15 mouse cellular contexts compared by ENCODE assay signal in genomic region chr11:61434646-61435321, GRCm38 (mm10). TPM values are rescaled to one million over a fixed set of nuclear protein-coding genes. Genes with fewer than 3 reads are reported as not detected.
DNase-seq lines count a peak whose midpoint lies in the region; ATAC-seq and TF ChIP-seq lines count a peak whose summit lies in the region.
"Had no signal": no experiment of that assay in that cellular context is flagged by ENCODE, and none has a peak within 500 bp of the region (broad histone marks: within the 10 kb centered on the region; RNA-seq: fewer than 3 reads in every experiment).

No protein-coding gene starts in this region.

- peak overlapping the region; percentile 32; the same call in 1 of the 2 replicates for H3K27ac ChIP-seq in hindbrain, postnatal 0 days
- H3K27ac ChIP-seq in neural tube, embryonic 13.5 days (replicated peaks) = peak overlapping the region; percentile 75
- H3K27ac ChIP-seq in kidney, embryonic 14.5 days (ENCODE audit: low read depth, low read length) = no peak overlapping the region
- H3K27ac ChIP-seq: embryonic facial prominence, embryonic 15.5 days; heart, embryonic 13.5 days had no signal

- H3K9ac ChIP-seq in hindbrain, postnatal 0 days (replicated peaks; ENCODE audit: low read length) = no peak overlapping the region
- H3K9ac ChIP-seq in neural tube, embryonic 13.5 days = 0 out of 2 replicates have a peak overlapping the region, but pooled peaks have one; percentile 27
- no peak overlapping the region for H3K9ac ChIP-seq in kidney, embryonic 14.5 days (ENCODE audit: low read depth, low read length)
- H3K9ac ChIP-seq: embryonic facial prominence, embryonic 15.5 days; heart, embryonic 13.5 days; lung, embryonic 14.5 days had no signal

- peak; percentile 38; the same call in 1 of the 2 replicates for ATAC-seq in hindbrain, postnatal 0 days
- peak; percentile 94 for ATAC-seq in neural tube, embryonic 13.5 days (ENCODE audit: low read depth)
- no peak for ATAC-seq in kidney, embryonic 14.5 days (ENCODE audit: low FRiP score, low TSS enrichment)

- H3K36me3 ChIP-seq in hindbrain, postnatal 0 days (ENCODE audit: insufficient read depth, low read length) = no peaks in the 10 kb centered on the region
- H3K36me3 ChIP-seq in neural tube, embryonic 13.5 days = no peaks in the 10 kb centered on the region
- H3K36me3 ChIP-seq in kidney, embryonic 14.5 days (ENCODE audit: control insufficient read depth, insufficient read depth, low read length) = no peaks in the 10 kb centered on the region
- H3K36me3 ChIP-seq: embryonic facial prominence, embryonic 15.5 days; heart, embryonic 13.5 days had no signal

- no peak for TF ChIP-seq CTCF in hindbrain, postnatal 0 days (IDR thresholded peaks at IDR 0.05; ENCODE audit: low read depth)

- H3K4me2 ChIP-seq in hindbrain, postnatal 0 days (ENCODE audit: low read depth, low read length) = no peak overlapping the region
- H3K4me2 ChIP-seq in neural tube, embryonic 13.5 days = peak overlapping the region; percentile 11; the same call in 1 of the 2 replicates
- H3K4me2 ChIP-seq in kidney, embryonic 14.5 days (replicated peaks; ENCODE audit: low read depth, low read length) = no peak overlapping the region
- H3K4me2 ChIP-seq: embryonic facial prominence, embryonic 15.5 days; heart, embryonic 13.5 days; lung, embryonic 14.5 days had no signal

- H3K9me3 ChIP-seq in hindbrain, postnatal 0 days (ENCODE audit: low read length) = no peaks in the 10 kb centered on the region
- H3K9me3 ChIP-seq in neural tube, embryonic 13.5 days = no peaks in the 10 kb centered on the region
- H3K9me3 ChIP-seq in kidney, embryonic 14.5 days (ENCODE audit: control insufficient read depth, low read length) = no peaks in the 10 kb centered on the region
- H3K9me3 ChIP-seq: embryonic facial prominence, embryonic 15.5 days; heart, embryonic 13.5 days; megakaryocyte, embryonic 14.5 days had no signal

- no peak overlapping the region for H3K4me3 ChIP-seq in hindbrain, postnatal 0 days (ENCODE audit: low read length)
- no peak overlapping the region for H3K4me3 ChIP-seq in neural tube, embryonic 13.5 days
- H3K4me3 ChIP-seq in kidney, embryonic 14.5 days (ENCODE audit: low read length) = no peak overlapping the region
- H3K4me3 ChIP-seq: embryonic facial prominence, embryonic 15.5 days; heart, embryonic 13.5 days; megakaryocyte, embryonic 14.5 days had no signal

- WGBS in hindbrain, postnatal 0 days = 39% methylated on average over 12 of the region's 12 CpGs
- 35% methylated on average over 12 of the region's 12 CpGs for WGBS in neural tube, embryonic 13.5 days
- WGBS in kidney, embryonic 14.5 days = 56% methylated on average over 12 of the region's 12 CpGs

- no peaks in the 10 kb centered on the region for H3K4me1 ChIP-seq in hindbrain, postnatal 0 days (ENCODE audit: insufficient read depth, low read length)
- peaks cover 31% of the 10 kb centered on the region for H3K4me1 ChIP-seq in neural tube, embryonic 13.5 days (replicated peaks)
- no peaks in the 10 kb centered on the region for H3K4me1 ChIP-seq in kidney, embryonic 14.5 days (ENCODE audit: control insufficient read depth, insufficient read depth, low read length)
- H3K4me1 ChIP-seq: heart, embryonic 13.5 days had no signal

- H3K27me3 ChIP-seq in hindbrain, postnatal 0 days (ENCODE audit: insufficient read depth, low read length) = no peaks in the 10 kb centered on the region
- H3K27me3 ChIP-seq in neural tube, embryonic 13.5 days = no peaks in the 10 kb centered on the region
- no peaks in the 10 kb centered on the region for H3K27me3 ChIP-seq in kidney, embryonic 14.5 days (ENCODE audit: control insufficient read depth, insufficient read depth, low read length)
- H3K27me3 ChIP-seq: embryonic facial prominence, embryonic 15.5 days; heart, embryonic 13.5 days had no signal

- DNase-seq in embryo, embryonic 11 days = peak; percentile 36
- DNase-seq in embryo, embryonic 10 days (ENCODE audit: low spot score) = no peak
- peak; percentile 40 for DNase-seq in ZHBTc4 (ENCODE audit: low read depth, low spot score)
- DNase-seq in hindbrain, postnatal 0 days (ENCODE audit: low spot score) = peak; percentile 51
- DNase-seq in kidney, adult 9 months = no peak
- DNase-seq in adrenal gland, postnatal 14 days = no peak
- DNase-seq: cerebellum, adult 9-10 months; kidney, postnatal 10 days; layer of hippocampus, postnatal 36 days; lung, embryonic 14.5 days had no signal

RNA-seq across cellular contexts. Expression of gene Rnf112, which starts 19.1 kb away (rescaled TPM):
- 74.3 and 74.9 TPM in 2 replicates for total RNA-seq in hindbrain, postnatal 0 days (2014; rRNA removed)
- polyA plus RNA-seq in hindbrain, postnatal 0 days (2015; fragmentation: Nextera tagmentation; extraction: Ambion mirVana) = 22.0 and 23.8 TPM in 2 replicates
- 13.1 and 14.2 TPM in 2 replicates for polyA plus RNA-seq in neural tube, embryonic 13.5 days (2015; fragmentation: Nextera tagmentation; extraction: Ambion mirVana)
- total RNA-seq in adrenal gland, postnatal 14 days (2021) = 1.2 and 2.1 TPM in 2 replicates
- polyA plus RNA-seq in kidney, embryonic 14.5 days (2014; fragmentation: Nextera tagmentation; extraction: Ambion mirVana) = 0.08 and 0.26 TPM in 2 replicates

RNA-seq across cellular contexts. Expression of gene Mfap4, which starts 50.4 kb away (rescaled TPM):
- total RNA-seq in hindbrain, postnatal 0 days (2014; rRNA removed) = 42.1 and 68.1 TPM in 2 replicates
- 38.7 and 43.3 TPM in 2 replicates for polyA plus RNA-seq in hindbrain, postnatal 0 days (2015; fragmentation: Nextera tagmentation; extraction: Ambion mirVana)
- polyA plus RNA-seq in neural tube, embryonic 13.5 days (2015; fragmentation: Nextera tagmentation; extraction: Ambion mirVana) = 91.0 and 108 TPM in 2 replicates
- total RNA-seq in adrenal gland, postnatal 14 days (2021) = 23.5 and 34.4 TPM in 2 replicates
- 115 and 163 TPM in 2 replicates for polyA plus RNA-seq in kidney, embryonic 14.5 days (2014; fragmentation: Nextera tagmentation; extraction: Ambion mirVana)

RNA-seq across cellular contexts. Expression of gene Slc47a1, which starts 56.6 kb away (rescaled TPM):
- total RNA-seq in hindbrain, postnatal 0 days (2014; rRNA removed) = 7.7 and 9.5 TPM in 2 replicates
- polyA plus RNA-seq in hindbrain, postnatal 0 days (2015; fragmentation: Nextera tagmentation; extraction: Ambion mirVana) = 2.3 and 3.2 TPM in 2 replicates
- 0.22 TPM in 1 of 2 replicates, not detected in the other for polyA plus RNA-seq in neural tube, embryonic 13.5 days (2015; fragmentation: Nextera tagmentation; extraction: Ambion mirVana)
- 1.7 and 6.8 TPM in 2 replicates for total RNA-seq in adrenal gland, postnatal 14 days (2021)
- polyA plus RNA-seq in kidney, embryonic 14.5 days (2014; fragmentation: Nextera tagmentation; extraction: Ambion mirVana) = 4.3 and 9.1 TPM in 2 replicates

RNA-seq across cellular contexts. Expression of gene Mapk7, which starts 59.4 kb away (rescaled TPM):
- 50.5 and 58.8 TPM in 2 replicates for total RNA-seq in hindbrain, postnatal 0 days (2014; rRNA removed)
- polyA plus RNA-seq in hindbrain, postnatal 0 days (2015; fragmentation: Nextera tagmentation; extraction: Ambion mirVana) = 43.1 TPM in 2 replicates
- polyA plus RNA-seq in neural tube, embryonic 13.5 days (2015; fragmentation: Nextera tagmentation; extraction: Ambion mirVana) = 73.6 and 85.1 TPM in 2 replicates
- total RNA-seq in adrenal gland, postnatal 14 days (2021) = 16.7 and 20.0 TPM in 2 replicates
- polyA plus RNA-seq in kidney, embryonic 14.5 days (2014; fragmentation: Nextera tagmentation; extraction: Ambion mirVana) = 34.2 and 53.4 TPM in 2 replicates

Comparison
In these comparisons a context has a peak if more than half of its experiments do, and no peak if none do; other contexts are left out.
1. DNase-seq: peak in embryo, embryonic 11 days (single experiment), ZHBTc4 (single experiment) and hindbrain, postnatal 0 days (single experiment); none in embryo, embryonic 10 days (single experiment), kidney, adult 9 months (single experiment) and adrenal gland, postnatal 14 days (single experiment).
2. RNA of gene Rnf112, which starts 19.1 kb away (polyA plus RNA-seq): 22.0 to 23.8 TPM in hindbrain, postnatal 0 days and 13.1 to 14.2 TPM in neural tube, embryonic 13.5 days; 0.08 to 0.26 TPM in kidney, embryonic 14.5 days; every median in the first group is over 10 times any median in the second.